Mouse (Mus musculus) stomach, postnatal 0 days (tissue): Measurements from ENCODE around the gene Ap1g2.

ENCODE experiments used
- CTCF ChIP-seq: IDR thresholded peaks from 2 replicates; pipeline ENCODE4 v1.5.1; 2016; ENCODE audit warnings: antibody characterized with exemption, low read depth, mild to moderate bottlenecking, moderate library complexity
- EP300 ChIP-seq: optimal IDR thresholded peaks from 2 replicates; pipeline ENCODE3; 2016; ENCODE audit warnings: antibody characterized with exemption

GRCm38 (mm10) chr14:55091209-55091865, 15.1 kb downstream of the Ap1g2 start:
- no peak for TF ChIP-seq CTCF
- TF ChIP-seq EP300, result no peak
